Mouse (Mus musculus) olfactory bulb, adult 2 months (tissue): Measurements from ENCODE around the gene Ckap2l. TPM values are rescaled to one million over a fixed set of nuclear protein-coding genes. Genes with fewer than 3 reads are reported as not detected.

Experiments
- H3K27ac ChIP-seq: fragments of 200-500 bp; 2 replicates; pipeline ENCODE4 v1.5.1; 2012; ENCODE audit warnings: low read depth, low read length; ENCODE audit not compliant: insufficient read depth
- H3K4me1 ChIP-seq: fragments of 200-500 bp; 2 replicates; pipeline ENCODE4 v1.6.1; 2012; ENCODE audit warnings: low read length; ENCODE audit not compliant: control insufficient read depth, insufficient read depth
- H3K4me3 ChIP-seq: fragments of 200-500 bp; 2 replicates; pipeline ENCODE4 v1.5.1; 2012; ENCODE audit warnings: mild to moderate bottlenecking, low read depth, low read length, moderate library complexity; ENCODE audit not compliant: insufficient read depth
- CTCF ChIP-seq: fragments of 200-500 bp; IDR thresholded peaks from 2 replicates; pipeline ENCODE4 v1.5.1; 2012; ENCODE audit warnings: low read depth, mild to moderate bottlenecking, low read length, moderate library complexity; ENCODE audit not compliant: insufficient read depth
- POLR2A ChIP-seq: fragments of 200-500 bp; IDR thresholded peaks from 2 replicates; pipeline ENCODE4 v1.6.1; 2012; ENCODE audit warnings: mild to moderate bottlenecking, low read depth, low read length, moderate library complexity; ENCODE audit not compliant: insufficient read depth
- WGBS: fragments of 180-500 bp; shearing (Covaris S2); methylation state at CpG from one replicate; pipeline ENCODE4 v1.1.7; 2018; 5-methylcytosine and 5-hydroxymethylcytosine counted together
- polyA plus RNA-seq: library from polyadenylated mRNA; stranded (reverse); fragments of >200 nt; gene quantifications from 2 replicates; pipeline ENCODE4 v1.2.4, GENCODE M21; 2012; ENCODE audit warnings: low replicate concordance; ENCODE audit not compliant: missing spikeins, insufficient read depth, insufficient read length

Gene Ckap2l
- polyA plus RNA-seq, 1 experiment: not detected

DNA sequence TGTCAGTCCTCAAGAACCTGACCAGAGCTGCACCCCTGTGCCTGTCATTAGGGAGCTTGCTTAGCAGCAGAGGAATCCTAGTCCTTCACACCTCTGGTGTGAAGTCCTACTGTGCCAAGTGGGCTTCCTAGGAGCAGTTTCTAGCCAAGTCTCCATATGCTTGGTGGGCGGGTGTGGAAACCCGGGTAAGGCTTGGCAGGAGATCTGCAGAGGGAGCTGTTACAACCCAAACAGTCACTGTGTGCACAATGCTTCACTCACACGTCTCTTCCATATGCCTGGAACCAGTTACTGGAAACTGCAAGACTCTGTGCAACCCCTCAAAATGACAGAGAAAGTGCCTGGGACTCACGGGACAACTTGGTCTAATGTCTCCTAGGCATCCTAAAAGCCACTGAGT, 65.0 kb downstream of the Ckap2l start:
- Histone ChIP-seq H3K4me3 (no peak overlapping the region), H3K27ac (no peak overlapping the region), H3K4me1 (0 out of 2 replicates have a peak, but pooled peaks cover 3% of the 10 kb centered on the region)
- WGBS: 53% methylated on average over 4 of the region's 4 CpGs
- TF ChIP-seq POLR2A (no peak), CTCF (no peak)

DNA sequence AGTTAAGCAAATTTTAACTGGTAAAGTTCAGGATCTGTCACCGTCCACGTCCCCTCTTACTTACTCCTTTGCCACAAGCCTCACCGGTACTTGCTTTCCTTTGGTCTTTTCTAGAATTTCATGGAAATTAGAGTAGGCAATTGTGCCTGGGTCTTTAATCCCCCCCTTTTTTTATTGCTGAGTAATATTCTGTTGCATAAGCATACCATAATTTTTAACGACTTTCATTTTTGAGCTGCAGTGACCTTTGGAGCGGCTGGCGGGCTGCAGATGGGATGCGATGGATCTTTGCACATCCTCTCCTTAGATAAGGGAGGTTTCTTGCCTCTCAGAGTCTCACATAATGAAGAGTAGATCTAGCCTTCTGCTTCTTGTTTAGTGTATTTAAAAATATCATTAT, 67.7 kb downstream of the Ckap2l start:
- no peak overlapping the region for H3K4me3 ChIP-seq
- 97% methylated on average over 7 of the region's 7 CpGs for WGBS
- 0 out of 2 replicates have a peak, but pooled peaks cover 3% of the 10 kb centered on the region for H3K4me1 ChIP-seq
- TF ChIP-seq CTCF: no peak
- TF ChIP-seq POLR2A: no peak
- no peak overlapping the region for H3K27ac ChIP-seq

DNA sequence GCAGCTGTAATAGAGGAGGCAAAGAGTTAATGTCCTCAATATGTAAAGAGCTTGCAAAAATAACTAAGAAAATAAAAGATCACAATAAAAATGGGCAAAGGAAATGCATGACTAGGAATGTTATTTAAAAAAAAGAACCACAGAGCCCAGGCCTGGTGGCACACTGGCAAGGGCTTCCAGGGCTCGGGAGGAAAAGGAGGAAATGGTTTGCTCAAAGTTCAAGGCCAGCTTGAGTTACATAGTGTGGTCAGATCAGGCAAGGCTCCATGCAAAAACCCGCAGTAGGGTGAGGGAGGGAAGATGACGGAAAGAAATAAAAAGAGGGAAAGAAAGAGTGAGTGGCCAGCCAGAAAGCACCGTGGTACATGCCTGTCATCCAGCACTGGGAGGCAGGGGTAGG, 68.4 kb downstream of the Ckap2l start:
- TF ChIP-seq CTCF: no peak
- no peak for TF ChIP-seq POLR2A
- 95% methylated on average over 4 of the region's 4 CpGs for whole genome bisulfite sequencing
- Histone ChIP-seq H3K4me3 (no peak overlapping the region), H3K4me1 (0 out of 2 replicates have a peak, but pooled peaks cover 3% of the 10 kb centered on the region), H3K27ac (no peak overlapping the region)

DNA sequence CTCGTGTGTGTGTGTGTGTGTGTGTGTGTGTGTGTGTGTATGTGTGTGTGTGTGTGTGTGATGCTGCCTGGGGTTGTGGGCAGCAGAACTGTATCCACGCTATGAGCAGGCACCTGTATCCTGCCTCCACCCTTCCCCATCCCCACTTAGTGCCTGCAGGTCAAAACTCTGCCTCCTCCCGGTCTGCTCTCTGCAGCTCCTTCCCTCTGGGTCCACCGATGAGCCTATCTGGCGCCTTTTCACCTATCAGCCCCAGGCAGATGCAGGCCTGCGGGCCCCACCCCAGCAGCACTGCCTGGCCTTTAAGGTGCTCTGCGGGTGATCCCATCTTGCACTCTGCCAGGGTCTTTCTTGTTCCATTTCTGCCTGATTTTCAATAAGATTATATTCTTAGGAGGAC, 69.3 kb downstream of the Ckap2l start:
- no peak for TF ChIP-seq CTCF
- TF ChIP-seq POLR2A: no peak
- H3K4me3 ChIP-seq: no peak overlapping the region
- no peak overlapping the region for H3K27ac ChIP-seq
- WGBS: 91% methylated on average over 6 of the region's 7 CpGs
- 0 out of 2 replicates have a peak, but pooled peaks cover 3% of the 10 kb centered on the region for H3K4me1 ChIP-seq

DNA sequence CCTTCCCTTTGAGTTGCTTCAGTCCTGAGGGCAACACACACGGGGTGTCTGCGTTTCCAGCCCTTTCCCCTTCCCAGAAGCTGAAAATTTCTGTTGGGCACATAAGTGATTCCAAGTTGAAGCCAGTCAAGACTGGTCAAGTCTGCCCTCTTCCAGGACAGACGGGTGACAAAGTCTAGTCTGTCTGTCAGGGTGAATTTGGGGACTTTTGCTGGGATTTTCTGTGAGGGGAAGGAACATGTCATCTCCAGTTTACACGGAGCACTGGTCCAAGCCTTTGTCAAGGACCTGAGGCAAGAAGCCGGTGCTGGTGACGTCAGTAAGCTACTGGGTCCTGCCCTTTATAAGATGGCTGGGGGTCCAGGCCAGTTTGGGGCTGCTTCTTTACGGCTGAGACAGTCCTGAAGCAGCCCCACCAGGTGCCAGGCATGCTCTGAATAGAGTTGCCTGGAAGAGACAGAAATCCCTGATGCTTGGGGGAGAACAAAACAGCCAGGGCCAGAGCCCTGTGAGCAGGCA, 69.9 kb downstream of the Ckap2l start:
- Histone ChIP-seq H3K27ac (no peak overlapping the region), H3K4me3 (no peak overlapping the region), H3K4me1 (no peaks in the 10 kb centered on the region)
- TF ChIP-seq CTCF: no peak
- no peak for TF ChIP-seq POLR2A
- WGBS: 88% methylated on average over 7 of the region's 7 CpGs

- 84% methylated on average over 11 of the region's 11 CpGs for WGBS
These were observed 70.6 kb downstream of the Ckap2l start for GRCm38 (mm10) chr2:129226296-129226851.

GRCm38 (mm10) chr2:129225251-129225819, 71.7 kb downstream of the Ckap2l start:
- 92% methylated on average over 17 of the region's 17 CpGs for WGBS

More at GRCm38 (mm10) chr2:129226296-129226851, 70.6 kb downstream of the Ckap2l start:
- Histone ChIP-seq H3K27ac (no peak overlapping the region), H3K4me1 (no peaks in the 10 kb centered on the region), H3K4me3 (no peak overlapping the region)
- TF ChIP-seq CTCF: no peak

GRCm38 (mm10) chr2:129224178-129224577, 72.8 kb downstream of the Ckap2l start:
- Histone ChIP-seq H3K4me3 (no peak overlapping the region), H3K4me1 (peaks cover 6% of the 10 kb centered on the region; the same call in 1 of the 2 replicates), H3K27ac (no peak overlapping the region)
- WGBS: 87% methylated on average over 4 of the region's 4 CpGs
- TF ChIP-seq CTCF (no peak), POLR2A (no peak)

More at GRCm38 (mm10) chr2:129225251-129225819, 71.7 kb downstream of the Ckap2l start:
- TF ChIP-seq CTCF (no peak), POLR2A (no peak)
- no peak overlapping the region for H3K4me3 ChIP-seq
- 0 out of 2 replicates have a peak, but pooled peaks cover 3% of the 10 kb centered on the region for H3K4me1 ChIP-seq
- no peak overlapping the region for H3K27ac ChIP-seq

- no peak for TF ChIP-seq CTCF
- TF ChIP-seq POLR2A: no peak
- H3K27ac ChIP-seq: no peak overlapping the region
- no peak overlapping the region for H3K4me3 ChIP-seq
- H3K4me1 ChIP-seq: peaks cover 15% of the 10 kb centered on the region
- WGBS: 51% methylated on average over 9 of the region's 9 CpGs
These were observed 75.8 kb downstream of the Ckap2l start for GRCm38 (mm10) chr2:129221097-129221632.
